In the genomic region with DNA sequence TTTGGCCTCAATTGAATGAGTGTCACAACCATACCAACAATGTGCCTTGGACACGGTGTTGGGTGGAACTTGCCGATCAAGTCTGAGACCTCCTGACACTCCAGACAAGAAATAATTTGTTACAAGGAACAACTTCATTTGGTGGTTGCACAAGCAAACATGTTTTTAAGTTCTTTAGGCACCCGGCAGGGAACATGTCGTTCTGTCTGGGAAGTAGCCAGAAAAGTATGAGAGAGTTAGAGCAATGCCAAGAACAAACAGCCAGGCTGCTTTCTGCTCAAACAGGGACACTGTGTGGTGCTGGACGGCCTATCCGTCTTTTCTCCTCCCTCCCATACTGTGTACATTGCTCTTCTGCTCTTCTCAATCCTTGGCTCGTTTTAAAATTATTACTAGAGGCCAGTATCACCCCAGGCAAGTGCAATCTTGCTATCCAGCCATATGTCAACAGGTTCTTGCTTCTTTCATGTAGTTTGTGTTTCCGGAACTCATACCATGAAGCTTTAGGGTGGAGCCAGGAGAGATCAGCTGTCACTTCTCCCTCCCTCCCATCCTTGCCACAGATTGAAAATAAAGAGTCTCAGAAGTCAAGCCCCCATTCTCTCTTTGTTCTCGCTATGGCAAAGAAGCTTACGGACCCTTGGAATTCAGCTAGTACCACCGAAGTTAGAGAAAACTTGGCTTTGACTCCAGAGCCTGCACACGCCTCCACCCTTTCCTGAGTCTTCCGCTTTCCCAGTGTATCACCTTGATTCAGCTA, we compare ENCODE assay signal across 8 mouse cellular contexts. TPM values are rescaled to one million over a fixed set of nuclear protein-coding genes. Genes with fewer than 3 reads are reported as not detected.
DNase-seq lines count a peak whose midpoint lies in the region; ATAC-seq and TF ChIP-seq lines count a peak whose summit lies in the region.

No protein-coding gene starts in this region.

- no peaks in the 10 kb centered on the region for H3K36me3 ChIP-seq in CH12.LX (replicated peaks in 1 of 2; ENCODE audit: control insufficient read depth in 1 of 2, insufficient read depth in 1 of 2, low read length in 1 of 2)
- no peaks in the 10 kb centered on the region for H3K36me3 ChIP-seq in forebrain, postnatal 0 days (ENCODE audit: insufficient read depth)
- H3K36me3 ChIP-seq in intestine, embryonic 16.5 days (ENCODE audit: control insufficient read depth, insufficient read depth, low read length): no peaks in the 10 kb centered on the region
- no peaks in the 10 kb centered on the region for H3K36me3 ChIP-seq in limb, embryonic 14.5 days (ENCODE audit: control insufficient read depth, insufficient read depth, low read length)

- no peak overlapping the region for H3K9ac ChIP-seq in CH12.LX (ENCODE audit: insufficient read depth, low read depth)
- H3K9ac ChIP-seq in forebrain, postnatal 0 days: no peak overlapping the region
- H3K9ac ChIP-seq in intestine, embryonic 16.5 days (ENCODE audit: low read depth, low read length): no peak overlapping the region
- no peak overlapping the region for H3K9ac ChIP-seq in limb, embryonic 14.5 days (ENCODE audit: low read depth, low read length, severe bottlenecking)

- DNase-seq in adrenal gland, adult (ENCODE audit: inconsistent age in 2 of 2, low spot score in 1 of 2): peak; percentile 48 to 67
- DNase-seq in adrenal gland, postnatal 4 days (ENCODE audit: low spot score in 2 of 2): no peak
- DNase-seq in CH12.LX (ENCODE audit: extremely low read depth): no peak
- DNase-seq in forebrain, postnatal 0 days: peak; percentile 60
- DNase-seq in limb, embryonic 14.5 days (ENCODE audit: low spot score): no peak
- peak; percentile 85 for DNase-seq in skeletal muscle tissue, adult 2 months (ENCODE audit: low read depth, low spot score)

- TF ChIP-seq POLR2A in CH12.LX (IDR thresholded peaks at IDR 0.05; ENCODE audit: low read depth, low read length): no peak
- TF ChIP-seq POLR2A in limb, embryonic 14.5 days (IDR thresholded peaks at IDR 0.05; ENCODE audit: borderline replicate concordance, extremely low read depth, insufficient read depth, insufficient read length): no peak

- no peaks in the 10 kb centered on the region for H3K79me2 ChIP-seq in CH12.LX (replicated peaks; ENCODE audit: control insufficient read depth, extremely low read depth, insufficient read depth, poor library complexity, severe bottlenecking)

- no peak overlapping the region for H3K4me3 ChIP-seq in CH12.LX (replicated peaks in 1 of 3; ENCODE audit: low read depth in 2 of 3, low read length in 2 of 3, poor library complexity in 1 of 3)
- H3K4me3 ChIP-seq in forebrain, postnatal 0 days (ENCODE audit: low read depth, low read length): no peak overlapping the region
- H3K4me3 ChIP-seq in intestine, embryonic 16.5 days (ENCODE audit: low read length): no peak overlapping the region
- no peak overlapping the region for H3K4me3 ChIP-seq in limb, embryonic 14.5 days (replicated peaks; ENCODE audit: low read length)

- in situ Hi-C loops in CH12.LX (cut with MboI; ENCODE audit: low pct_ligation_motif_present, low pct_unique_long_range_greater_than_20kb, low sequenced_read_pairs): no loop called here

- WGBS in forebrain, postnatal 0 days: 22% methylated on average over 13 of the region's 13 CpGs
- WGBS in intestine, embryonic 16.5 days: 25% methylated on average over 13 of the region's 13 CpGs
- 22% methylated on average over 13 of the region's 13 CpGs for WGBS in limb, embryonic 14.5 days

- peak overlapping the region; percentile 38 for H3K4me2 ChIP-seq in CH12.LX (ENCODE audit: insufficient read depth, low read depth, poor library complexity, severe bottlenecking)
- H3K4me2 ChIP-seq in forebrain, postnatal 0 days (ENCODE audit: low read depth): 0 out of 2 replicates have a peak overlapping the region, but pooled peaks have one; percentile 21
- H3K4me2 ChIP-seq in intestine, embryonic 16.5 days (ENCODE audit: low read depth, low read length): 0 out of 2 replicates have a peak overlapping the region, but pooled peaks have one; percentile 9
- H3K4me2 ChIP-seq in limb, embryonic 14.5 days (replicated peaks; ENCODE audit: low read depth, low read length, severe bottlenecking): peak overlapping the region; percentile 21

- no peak for TF ChIP-seq EP300 in CH12.LX (IDR thresholded peaks at IDR 0.05; ENCODE audit: low read length)

- H3K27ac ChIP-seq in CH12.LX (ENCODE audit: insufficient read depth, low read depth): no peak overlapping the region
- no peak overlapping the region for H3K27ac ChIP-seq in forebrain, postnatal 0 days (ENCODE audit: low read depth, low read length)
- H3K27ac ChIP-seq in intestine, embryonic 16.5 days (ENCODE audit: low read length): no peak overlapping the region
- no peak overlapping the region for H3K27ac ChIP-seq in limb, embryonic 14.5 days (replicated peaks; ENCODE audit: low read depth, low read length)

- TF ChIP-seq RAD21 in CH12.LX (IDR thresholded peaks at IDR 0.05; ENCODE audit: low read depth, low read length): no peak

- H3K9me3 ChIP-seq in CH12.LX (replicated peaks; ENCODE audit: low read length): no peaks in the 10 kb centered on the region
- no peaks in the 10 kb centered on the region for H3K9me3 ChIP-seq in forebrain, postnatal 0 days (ENCODE audit: low read length)
- H3K9me3 ChIP-seq in intestine, embryonic 16.5 days (ENCODE audit: control insufficient read depth, low read length): no peaks in the 10 kb centered on the region
- H3K9me3 ChIP-seq in limb, embryonic 14.5 days (ENCODE audit: control insufficient read depth, low read length): no peaks in the 10 kb centered on the region

- ATAC-seq in forebrain, postnatal 0 days: peak; percentile 81
- peak; percentile 75 for ATAC-seq in intestine, embryonic 16.5 days
- no peak for ATAC-seq in limb, embryonic 14.5 days (ENCODE audit: low FRiP score, low read depth)
- no peak for ATAC-seq in erythroid progenitor cell, adult 5-6 weeks (replicated peaks; ENCODE audit: low FRiP score, poor library complexity, severe bottlenecking)

- H3K27me3 ChIP-seq in CH12.LX (replicated peaks): no peaks in the 10 kb centered on the region
- no peaks in the 10 kb centered on the region for H3K27me3 ChIP-seq in forebrain, postnatal 0 days (ENCODE audit: insufficient read depth, low read length)
- H3K27me3 ChIP-seq in intestine, embryonic 16.5 days (replicated peaks; ENCODE audit: control insufficient read depth, insufficient read depth, low read length): no peaks in the 10 kb centered on the region
- H3K27me3 ChIP-seq in limb, embryonic 14.5 days (ENCODE audit: control insufficient read depth, insufficient read depth, low read length): no peaks in the 10 kb centered on the region

- no peak for TF ChIP-seq CTCF in CH12.LX (conservative IDR thresholded peaks at IDR 0.05 in 1 of 2, IDR thresholded peaks at IDR 0.05 in 1 of 2; ENCODE audit: low read depth in 2 of 2, low read length in 2 of 2)
- TF ChIP-seq CTCF in forebrain, postnatal 0 days (IDR thresholded peaks at IDR 0.05; ENCODE audit: low read depth): no peak

- dilution Hi-C loops in CH12.LX (cut with MboI; ENCODE audit: extremely low pct_ligation_motif_present, extremely low pct_unique_long_range_greater_than_20kb, low sequenced_read_pairs): no loop called here

- peaks cover 4 to 20% of the 10 kb centered on the region in 2 experiments; a peak in 2 of 4 replicates for H3K4me1 ChIP-seq in CH12.LX (ENCODE audit: control insufficient read depth in 1 of 2, insufficient read depth in 2 of 2)
- peaks cover 5% of the 10 kb centered on the region; the same call in 1 of the 2 replicates for H3K4me1 ChIP-seq in forebrain, postnatal 0 days (ENCODE audit: insufficient read depth)
- H3K4me1 ChIP-seq in intestine, embryonic 16.5 days (ENCODE audit: control insufficient read depth, insufficient read depth, low read length): peaks cover 4% of the 10 kb centered on the region; the same call in 1 of the 2 replicates
- peaks cover 11% of the 10 kb centered on the region for H3K4me1 ChIP-seq in limb, embryonic 14.5 days (ENCODE audit: control insufficient read depth, insufficient read depth, low read length)

TF ChIP-seq in CH12.LX, 34 proteins besides CTCF, POLR2A, EP300 and RAD21:
- TF ChIP-seq UBTF (IDR thresholded peaks at IDR 0.05; ENCODE audit: low read depth, low read length): no peak
- no peak for TF ChIP-seq E2F4 (IDR thresholded peaks at IDR 0.05; ENCODE audit: insufficient replicate concordance, low read depth, low read length)
- TF ChIP-seq CHD1 (IDR thresholded peaks at IDR 0.05; ENCODE audit: low read depth, low read length): no peak
- TF ChIP-seq MAZ (IDR thresholded peaks at IDR 0.05; ENCODE audit: low read depth, low read length): no peak
- no peak for TF ChIP-seq JUND (conservative IDR thresholded peaks at IDR 0.05; ENCODE audit: low read depth, low read length)
- TF ChIP-seq MYC (IDR thresholded peaks at IDR 0.05; ENCODE audit: low read depth, low read length): no peak
- no peak for TF ChIP-seq POLR2AphosphoS2 (IDR thresholded peaks at IDR 0.05; ENCODE audit: low read depth, low read length)
- no peak for TF ChIP-seq MXI1 (IDR thresholded peaks at IDR 0.05; ENCODE audit: low read depth, low read length)
- no peak for TF ChIP-seq NELFE (IDR thresholded peaks at IDR 0.05; ENCODE audit: low read depth, low read length)
- no peak for TF ChIP-seq SMC3 (IDR thresholded peaks at IDR 0.05; ENCODE audit: low read depth, low read length)
- no peak for TF ChIP-seq BHLHE40 (IDR thresholded peaks at IDR 0.05; ENCODE audit: low read depth, low read length)

RNA-seq across cellular contexts. Expression of gene Pdk4, which starts 52.8 kb away (rescaled TPM):
- total RNA-seq in adrenal gland, postnatal 4 days (2021): 10 to 100 TPM; 71.3 to 86.9 TPM
- total RNA-seq in CH12.LX (2012; rRNA removed): not detected in 2 replicates
- total RNA-seq in CH12.LX (2014; rRNA removed): not detected in 2 replicates
- polyA plus RNA-seq in CH12.LX (2012; ENCODE audit: insufficient read length, low read depth): not detected in 2 replicates
- 1.8 and 3.2 TPM in 2 replicates for total RNA-seq in forebrain, postnatal 0 days (2014; rRNA removed)
- 2.0 and 3.0 TPM in 2 replicates for polyA plus RNA-seq in forebrain, postnatal 0 days (2015; fragmentation: Nextera tagmentation; extraction: Ambion mirVana)
- 3.5 and 3.6 TPM in 2 replicates for polyA plus RNA-seq in intestine, embryonic 16.5 days (2015; fragmentation: Nextera tagmentation; extraction: Ambion mirVana)
- polyA plus RNA-seq in limb, embryonic 14.5 days (2012; rRNA removed): 2.4 and 3.0 TPM in 2 replicates
- 2.0 and 3.3 TPM in 2 replicates for polyA plus RNA-seq in limb, embryonic 14.5 days (2014; fragmentation: Nextera tagmentation; extraction: Ambion mirVana)
- 0.84 TPM in 1 of 2 replicates, not detected in the other for total RNA-seq in erythroid progenitor cell, adult 5-6 weeks (2015; ENCODE audit: low replicate concordance)
- total RNA-seq in erythroid progenitor cell, adult 5-6 weeks (2017; ENCODE audit: low replicate concordance): not detected in 2 replicates

Comparison
In these comparisons a context has a peak if more than half of its experiments do, and no peak if none do; other contexts are left out.
1. DNase-seq: peak in adrenal gland, adult (2 of 2), forebrain, postnatal 0 days (single experiment) and skeletal muscle tissue, adult 2 months (single experiment); none in adrenal gland, postnatal 4 days (0 of 2), CH12.LX (single experiment) and limb, embryonic 14.5 days (single experiment).
2. ATAC-seq: peak in forebrain, postnatal 0 days (single experiment) and intestine, embryonic 16.5 days (single experiment); none in limb, embryonic 14.5 days (single experiment) and erythroid progenitor cell, adult 5-6 weeks (single experiment).
3. RNA of gene Pdk4, which starts 52.8 kb away (total RNA-seq): 71.3 to 86.9 TPM in adrenal gland, postnatal 4 days; 1.8 to 3.2 TPM in forebrain, postnatal 0 days, 0.84 TPM in erythroid progenitor cell, adult 5-6 weeks and not detected in CH12.LX; every median in the first group is over 10 times any median in the second.
4. Peak in every context shown above with its lines, with median percentiles within 50 percentile points of each other: H3K4me2 ChIP-seq.